ENCODE assay signal across 23 mouse cellular contexts in the genomic region with DNA sequence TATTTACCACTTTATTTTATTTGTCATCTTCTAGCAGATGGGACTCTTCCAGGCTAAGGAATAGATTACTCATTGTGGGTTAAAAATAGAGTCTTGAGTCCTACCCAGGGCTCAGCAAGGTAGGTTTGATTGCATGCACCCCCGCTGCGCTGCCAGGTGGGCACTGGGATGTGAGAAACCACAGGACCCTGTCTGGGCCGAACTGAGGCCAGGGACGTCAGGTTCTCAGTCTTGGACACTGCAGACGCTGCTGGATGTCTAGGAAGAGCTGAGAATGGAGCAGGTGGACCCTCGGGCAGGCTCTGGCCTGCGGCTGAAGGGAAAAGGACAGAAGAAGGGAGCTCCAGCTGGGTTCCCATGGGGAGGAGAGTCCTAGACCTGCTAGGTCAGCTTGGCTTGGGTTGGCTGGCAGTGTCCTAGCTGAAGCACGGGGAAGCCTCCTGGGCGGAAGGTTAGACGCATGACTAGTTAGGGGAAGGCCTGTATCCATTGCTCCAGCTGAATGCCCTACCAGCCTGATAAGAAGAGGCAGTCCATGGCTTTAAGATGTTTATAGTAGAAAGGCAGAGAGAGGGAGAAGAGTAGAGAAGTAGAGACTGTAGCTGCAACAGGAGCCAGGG.
A peak's percentile ranks its signal among the peaks of the same experiment; 100 is the strongest.
DNase-seq lines count a peak whose midpoint lies in the region; ATAC-seq and TF ChIP-seq lines count a peak whose summit lies in the region.
"Had no signal": no experiment of that assay in that cellular context is flagged by ENCODE, and none has a peak within 500 bp of the region (broad histone marks: within the 10 kb centered on the region; RNA-seq: fewer than 3 reads in every experiment).

No protein-coding gene starts in this region.

- no peaks in the 10 kb centered on the region for H3K27me3 ChIP-seq in forebrain, embryonic 10.5 days (ENCODE audit: poor library complexity, severe bottlenecking)
- H3K27me3 ChIP-seq in forebrain, embryonic 12.5 days = no peaks in the 10 kb centered on the region
- no peaks in the 10 kb centered on the region for H3K27me3 ChIP-seq in kidney, adult 2 months (replicated peaks; ENCODE audit: control insufficient read depth, insufficient read depth, low read length)
- H3K27me3 ChIP-seq in midbrain, embryonic 15.5 days (replicated peaks) = no peaks in the 10 kb centered on the region
- H3K27me3 ChIP-seq: CH12.LX; forebrain, embryonic 13.5 days; heart, embryonic 12.5 days; hindbrain, embryonic 13.5 days; intestine, embryonic 15.5 days; liver, embryonic 12.5 days; neural tube, embryonic 15.5 days had no signal

- H3K9ac ChIP-seq in forebrain, embryonic 12.5 days = no peak overlapping the region
- H3K9ac ChIP-seq in midbrain, embryonic 15.5 days = no peak overlapping the region
- H3K9ac ChIP-seq: forebrain, embryonic 13.5 days; heart, embryonic 12.5 days; hindbrain, embryonic 13.5 days; intestine, embryonic 15.5 days; liver, embryonic 12.5 days; lung, embryonic 14.5 days; neural tube, embryonic 15.5 days had no signal

- no peak for TF ChIP-seq POLR2A in kidney, adult 2 months (IDR thresholded peaks at IDR 0.05; ENCODE audit: low read depth, low read length)

- H3K4me1 ChIP-seq in forebrain, embryonic 10.5 days = peaks cover 68% of the 10 kb centered on the region
- H3K4me1 ChIP-seq in forebrain, embryonic 12.5 days = peaks cover 36% of the 10 kb centered on the region
- H3K4me1 ChIP-seq in kidney, adult 2 months (ENCODE audit: control insufficient read depth, insufficient read depth, low read length) = peaks cover 6% of the 10 kb centered on the region; the same call in 1 of the 2 replicates
- peaks cover 15% of the 10 kb centered on the region for H3K4me1 ChIP-seq in midbrain, embryonic 15.5 days
- H3K4me1 ChIP-seq: limb, embryonic 10.5 days had no signal

- no peak overlapping the region for H3K4me3 ChIP-seq in forebrain, embryonic 10.5 days
- H3K4me3 ChIP-seq in forebrain, embryonic 12.5 days (replicated peaks) = no peak overlapping the region
- H3K4me3 ChIP-seq in kidney, adult 2 months (ENCODE audit: insufficient read depth, low read depth, low read length) = no peak overlapping the region
- H3K4me3 ChIP-seq in midbrain, embryonic 15.5 days = no peak overlapping the region
- H3K4me3 ChIP-seq: forebrain, embryonic 13.5 days; heart, embryonic 12.5 days; hindbrain, embryonic 13.5 days; intestine, embryonic 15.5 days; limb, embryonic 10.5 days; liver, embryonic 12.5 days; midbrain, embryonic 10.5 days; neural tube, embryonic 15.5 days had no signal

- no peak for DNase-seq in forebrain, embryonic 10.5 days (ENCODE audit: extremely low spot score, low spot score)
- peak; percentile 61 for DNase-seq in kidney, adult 2 months
- DNase-seq in kidney, postnatal 10 days = no peak
- peak; percentile 80 for DNase-seq in cerebellum, adult 9-11 months
- peak; percentile 29 for DNase-seq in kidney, postnatal 14 days
- no peak for DNase-seq in urinary bladder, postnatal 4 days (ENCODE audit: low spot score in 2 of 2)
- DNase-seq: adrenal gland, postnatal 14 days; gastrocnemius, postnatal 25 days; lung, embryonic 14.5 days; lung, postnatal 4 days; right cerebral cortex, postnatal 25 days; thymus, postnatal 36 days had no signal

- no peaks in the 10 kb centered on the region; the same call in 1 of the 2 replicates for H3K36me3 ChIP-seq in forebrain, embryonic 10.5 days (replicated peaks)
- H3K36me3 ChIP-seq in forebrain, embryonic 12.5 days (replicated peaks) = no peaks in the 10 kb centered on the region
- no peaks in the 10 kb centered on the region for H3K36me3 ChIP-seq in kidney, adult 2 months (ENCODE audit: control insufficient read depth, insufficient read depth, low read length)
- no peaks in the 10 kb centered on the region for H3K36me3 ChIP-seq in midbrain, embryonic 15.5 days (replicated peaks)
- H3K36me3 ChIP-seq: heart, embryonic 12.5 days; hindbrain, embryonic 13.5 days; intestine, embryonic 15.5 days; limb, embryonic 10.5 days; liver, embryonic 12.5 days; midbrain, embryonic 10.5 days; neural tube, embryonic 15.5 days had no signal

- no peak for ATAC-seq in forebrain, embryonic 12.5 days (ENCODE audit: low FRiP score)
- ATAC-seq in midbrain, embryonic 15.5 days (replicated peaks) = no peak
- ATAC-seq: forebrain, embryonic 13.5 days; intestine, embryonic 15.5 days; liver, embryonic 12.5 days had no signal

- H3K9me3 ChIP-seq in forebrain, embryonic 10.5 days = no peaks in the 10 kb centered on the region
- H3K9me3 ChIP-seq in forebrain, embryonic 12.5 days = no peaks in the 10 kb centered on the region
- no peaks in the 10 kb centered on the region for H3K9me3 ChIP-seq in midbrain, embryonic 15.5 days
- H3K9me3 ChIP-seq: forebrain, embryonic 13.5 days; heart, embryonic 12.5 days; hindbrain, embryonic 13.5 days; intestine, embryonic 15.5 days; limb, embryonic 10.5 days; liver, embryonic 12.5 days; midbrain, embryonic 10.5 days; neural tube, embryonic 15.5 days had no signal

- WGBS in forebrain, embryonic 10.5 days = 92% methylated on average over 10 of the region's 10 CpGs
- 93% methylated on average over 10 of the region's 10 CpGs for WGBS in forebrain, embryonic 12.5 days
- WGBS in kidney, adult 2 months = 58% methylated on average over 10 of the region's 10 CpGs
- WGBS in midbrain, embryonic 15.5 days = 91% methylated on average over 10 of the region's 10 CpGs

- peak overlapping the region; percentile 59 for H3K27ac ChIP-seq in forebrain, embryonic 10.5 days
- H3K27ac ChIP-seq in forebrain, embryonic 12.5 days = no peak overlapping the region
- H3K27ac ChIP-seq in kidney, adult 2 months (ENCODE audit: insufficient read depth, low read depth, low read length) = no peak overlapping the region
- H3K27ac ChIP-seq in midbrain, embryonic 15.5 days = no peak overlapping the region
- H3K27ac ChIP-seq: forebrain, embryonic 13.5 days; hindbrain, embryonic 13.5 days; intestine, embryonic 15.5 days; limb, embryonic 10.5 days; midbrain, embryonic 10.5 days; neural tube, embryonic 15.5 days had no signal

- TF ChIP-seq CTCF in kidney, adult 2 months (conservative IDR thresholded peaks at IDR 0.05; ENCODE audit: insufficient read depth, insufficient read length, low read depth, low read length) = no peak

- no peak overlapping the region for H3K4me2 ChIP-seq in forebrain, embryonic 12.5 days
- H3K4me2 ChIP-seq in midbrain, embryonic 15.5 days = no peak overlapping the region
- H3K4me2 ChIP-seq: forebrain, embryonic 13.5 days; heart, embryonic 12.5 days; hindbrain, embryonic 13.5 days; intestine, embryonic 15.5 days; liver, embryonic 12.5 days; lung, embryonic 14.5 days; neural tube, embryonic 15.5 days had no signal

Comparison
In these comparisons a context has a peak if more than half of its experiments do, and no peak if none do; other contexts are left out.
1. DNase-seq: peak in kidney, adult 2 months (single experiment), cerebellum, adult 9-11 months (single experiment) and kidney, postnatal 14 days (single experiment); none in forebrain, embryonic 10.5 days (single experiment), kidney, postnatal 10 days (single experiment) and urinary bladder, postnatal 4 days (0 of 2).